Mouse (Mus musculus) kidney, adult 2 months (tissue): ENCODE data around the gene Fabp6. TPM values are rescaled to one million over a fixed set of nuclear protein-coding genes. Genes with fewer than 3 reads are reported as not detected.
A peak's percentile ranks its signal among the peaks of the same experiment; 100 is the strongest.

Experiments used
- DNase-seq: peaks from one replicate; pipeline ENCODE4 v3.0.0; 2021
- H3K27ac ChIP-seq: fragments of 200-500 bp; 2 replicates; pipeline ENCODE4 v1.5.1; 2012; ENCODE audit warnings: low read depth, low read length, control low read depth, inconsistent platforms; ENCODE audit not compliant: insufficient read depth
- H3K27me3 ChIP-seq: fragments of 200-500 bp; replicated peaks from 2 replicates; pipeline ENCODE4 v1.6.1; 2012; ENCODE audit warnings: mild to moderate bottlenecking, moderate library complexity, low read length, inconsistent platforms; ENCODE audit not compliant: control insufficient read depth, insufficient read depth
- H3K36me3 ChIP-seq: fragments of 200-500 bp; 2 replicates; pipeline ENCODE4 v1.6.1; 2012; ENCODE audit warnings: mild to moderate bottlenecking, moderate library complexity, low read length, inconsistent platforms; ENCODE audit not compliant: control insufficient read depth, insufficient read depth
- H3K4me1 ChIP-seq: fragments of 200-500 bp; 2 replicates; pipeline ENCODE4 v1.6.1; 2011; ENCODE audit warnings: low read length; ENCODE audit not compliant: control insufficient read depth, insufficient read depth
- H3K4me3 ChIP-seq: fragments of 200-500 bp; 2 replicates; pipeline ENCODE4 v1.5.1; 2011; ENCODE audit warnings: mild to moderate bottlenecking, low read depth, low read length, control low read depth; ENCODE audit not compliant: insufficient read depth
- CTCF ChIP-seq: fragments of 200-500 bp; conservative IDR thresholded peaks from 2 replicates; pipeline ENCODE4 v1.5.1; 2011; ENCODE audit warnings: low read depth, mild to moderate bottlenecking, control low read depth, low read length, moderate library complexity, mixed read lengths; ENCODE audit not compliant: insufficient read depth, insufficient read length
- POLR2A ChIP-seq: fragments of 200-500 bp; IDR thresholded peaks from one replicate; pipeline ENCODE4 v1.6.1; 2011; ENCODE audit warnings: low read depth, low read length, control low read depth
- WGBS: fragments of 180-500 bp; shearing (Covaris S2); methylation state at CpG from one replicate; pipeline ENCODE4 v1.1.7; 2018; 5-methylcytosine and 5-hydroxymethylcytosine counted together
- polyA plus RNA-seq: library from polyadenylated mRNA; depleted of rRNA; stranded (reverse); fragments of >200 nt; gene quantifications from 2 replicates; pipeline ENCODE4 v1.2.3, GENCODE M21; 2012

Gene Fabp6
- polyA plus RNA-seq, 1 experiment, result not detected

DNA sequence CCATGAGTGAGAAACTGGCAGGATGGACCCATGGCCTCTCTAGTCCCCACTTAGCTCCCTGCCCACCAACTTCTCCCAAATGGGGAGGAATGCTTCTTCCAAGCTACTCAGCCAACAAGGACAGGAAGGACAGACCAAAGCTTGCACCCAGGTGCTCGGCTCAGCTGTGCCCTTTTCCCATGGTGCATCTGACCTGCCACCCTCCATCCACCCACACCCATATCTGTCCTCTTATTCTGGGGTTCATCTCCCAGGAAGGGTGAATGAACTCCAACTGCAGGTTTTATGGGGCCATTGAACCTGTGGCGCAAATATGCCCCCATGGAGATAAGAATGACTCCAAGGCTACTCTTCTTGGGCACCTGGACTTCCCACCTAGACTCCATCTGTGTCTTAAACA is 2.9 kb upstream of the Fabp6 start:
- Histone ChIP-seq H3K36me3 (no peaks in the 10 kb centered on the region), H3K27me3 (no peaks in the 10 kb centered on the region), H3K27ac (no peak overlapping the region), H3K4me1 (no peaks in the 10 kb centered on the region), H3K4me3 (no peak overlapping the region)
- no peak for DNase-seq
- WGBS, result 90% methylated on average over 2 of the region's 2 CpGs
- TF ChIP-seq CTCF, result no peak
- no peak for TF ChIP-seq POLR2A

DNA sequence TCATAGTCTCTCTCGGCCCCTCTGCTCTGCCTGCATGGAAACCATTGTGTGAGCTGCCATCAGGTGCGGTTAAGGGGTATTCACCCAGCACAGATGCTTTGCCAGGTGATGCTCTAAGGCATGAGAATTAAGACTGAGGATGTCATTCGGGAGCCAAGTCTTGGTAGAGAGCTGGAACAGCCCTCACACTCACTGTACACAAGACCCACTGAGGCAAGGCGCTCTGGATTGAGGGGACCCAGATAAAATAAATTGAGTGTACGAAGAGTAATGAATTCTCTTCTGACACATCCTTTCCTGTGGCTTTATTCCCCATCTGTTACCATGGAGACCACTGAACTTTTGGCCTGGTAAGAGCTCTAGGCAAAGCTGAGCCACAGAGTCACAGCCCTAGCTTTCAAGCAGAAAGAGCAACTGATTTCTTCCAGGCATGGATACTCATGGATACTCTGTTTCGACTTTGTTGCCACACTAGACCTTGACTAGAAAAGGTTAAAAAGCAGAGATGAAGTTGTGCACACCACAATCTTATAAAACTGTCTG is 11.7 kb downstream of the Fabp6 start:
- Histone ChIP-seq H3K27me3 (no peaks in the 10 kb centered on the region), H3K36me3 (no peaks in the 10 kb centered on the region), H3K27ac (no peak overlapping the region), H3K4me1 (no peaks in the 10 kb centered on the region), H3K4me3 (no peak overlapping the region)
- 76% methylated on average over 6 of the region's 6 CpGs for WGBS
- no peak for TF ChIP-seq POLR2A
- TF ChIP-seq CTCF, result no peak
- DNase-seq, result no peak

DNA sequence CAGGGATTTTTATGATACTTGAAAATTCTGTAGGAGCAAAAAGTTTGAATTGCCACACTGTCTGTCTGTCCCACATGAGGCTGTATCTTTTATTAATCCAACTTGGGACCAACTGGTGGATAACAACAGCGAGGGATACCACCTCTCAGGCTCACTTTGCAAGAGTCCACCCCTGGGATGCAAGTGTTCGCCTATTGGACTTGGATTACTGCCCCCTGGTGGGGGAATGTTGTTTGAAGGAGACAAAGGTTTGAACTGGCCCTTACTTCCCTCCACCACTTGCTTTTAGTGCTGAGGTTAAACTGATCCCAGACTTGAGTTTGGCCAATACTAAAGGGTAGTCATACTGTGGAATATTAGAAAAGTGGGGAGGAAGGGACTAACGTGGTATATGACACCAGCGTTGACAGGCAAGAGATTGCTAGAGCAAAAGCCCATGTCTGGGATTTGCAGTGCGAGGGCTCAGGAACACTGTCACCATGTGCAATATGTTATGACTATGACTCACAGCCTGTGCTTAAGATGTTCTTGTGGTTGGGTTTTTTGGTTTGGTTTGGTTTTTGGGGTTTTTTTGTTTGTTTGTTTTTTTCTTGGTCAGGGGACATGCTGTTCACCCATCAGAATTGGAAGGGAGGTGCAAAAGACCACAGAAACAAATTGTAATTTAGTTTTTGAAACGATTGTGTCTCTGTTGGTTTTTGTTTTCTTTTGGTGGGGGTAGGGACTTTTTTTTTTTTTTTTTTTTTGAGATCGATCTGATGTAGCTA is 14.8 kb downstream of the Fabp6 start, which contains the start of gene 4933415A04Rik:
TSS of gene 4933415A04Rik (plus strand) at position 717 of the 767 bp plus-strand sequence.
- Histone ChIP-seq H3K27ac (no peak within 1 kb of the TSS), H3K36me3 (no peaks in the 10 kb centered on the region), H3K27me3 (no peaks in the 10 kb centered on the region), H3K4me1 (no peaks in the 10 kb centered on the region), H3K4me3 (no peak within 1 kb of the TSS)
- WGBS, result 66% methylated on average over 7 of the region's 7 CpGs
- no peak for TF ChIP-seq POLR2A
- TF ChIP-seq CTCF, result peak; percentile 64
- peak; percentile 81 for DNase-seq

DNA sequence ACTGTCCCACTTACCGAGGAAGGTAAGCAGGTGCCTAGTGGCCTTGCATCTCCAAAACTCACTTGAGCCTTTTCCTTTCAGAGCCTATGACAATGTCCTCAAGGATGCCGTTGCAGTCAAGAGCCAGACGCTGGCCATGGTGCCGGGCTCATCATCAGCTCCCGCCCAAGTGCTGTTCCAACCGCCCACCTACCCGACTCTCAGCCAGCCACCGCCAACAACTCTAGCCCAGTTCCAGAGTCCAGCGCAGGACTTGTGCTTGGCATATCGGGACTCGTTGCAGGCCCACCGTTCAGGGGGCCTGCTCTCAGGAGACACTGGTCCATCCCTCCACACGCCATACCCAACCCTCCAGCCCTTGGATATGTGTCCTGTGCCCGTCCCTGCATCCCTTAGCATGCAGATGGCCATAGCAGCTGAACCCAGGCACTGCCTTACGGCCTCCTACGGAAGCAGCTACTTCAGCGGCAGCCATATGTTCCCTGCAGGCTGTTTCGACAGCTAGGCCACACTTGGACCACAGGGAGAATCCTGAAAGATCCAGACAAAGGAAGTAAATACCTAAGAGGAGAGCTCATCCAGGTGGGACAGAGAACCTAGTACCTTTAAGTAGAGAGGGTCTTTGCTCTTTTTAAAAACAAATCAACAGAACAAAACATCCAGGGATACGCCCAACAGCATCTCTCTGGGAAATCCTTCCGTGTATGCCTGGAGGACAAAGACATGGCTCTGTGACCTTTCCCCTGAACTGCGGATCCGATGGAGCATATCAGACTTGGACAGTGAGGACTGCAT is 15.9 kb downstream of the Fabp6 start:
- Histone ChIP-seq H3K27me3 (no peaks in the 10 kb centered on the region), H3K27ac (no peak overlapping the region), H3K4me1 (no peaks in the 10 kb centered on the region), H3K36me3 (no peaks in the 10 kb centered on the region), H3K4me3 (no peak overlapping the region)
- no peak for DNase-seq
- 87% methylated on average over 22 of the region's 22 CpGs for WGBS
- TF ChIP-seq CTCF, result no peak
- no peak for TF ChIP-seq POLR2A

DNA sequence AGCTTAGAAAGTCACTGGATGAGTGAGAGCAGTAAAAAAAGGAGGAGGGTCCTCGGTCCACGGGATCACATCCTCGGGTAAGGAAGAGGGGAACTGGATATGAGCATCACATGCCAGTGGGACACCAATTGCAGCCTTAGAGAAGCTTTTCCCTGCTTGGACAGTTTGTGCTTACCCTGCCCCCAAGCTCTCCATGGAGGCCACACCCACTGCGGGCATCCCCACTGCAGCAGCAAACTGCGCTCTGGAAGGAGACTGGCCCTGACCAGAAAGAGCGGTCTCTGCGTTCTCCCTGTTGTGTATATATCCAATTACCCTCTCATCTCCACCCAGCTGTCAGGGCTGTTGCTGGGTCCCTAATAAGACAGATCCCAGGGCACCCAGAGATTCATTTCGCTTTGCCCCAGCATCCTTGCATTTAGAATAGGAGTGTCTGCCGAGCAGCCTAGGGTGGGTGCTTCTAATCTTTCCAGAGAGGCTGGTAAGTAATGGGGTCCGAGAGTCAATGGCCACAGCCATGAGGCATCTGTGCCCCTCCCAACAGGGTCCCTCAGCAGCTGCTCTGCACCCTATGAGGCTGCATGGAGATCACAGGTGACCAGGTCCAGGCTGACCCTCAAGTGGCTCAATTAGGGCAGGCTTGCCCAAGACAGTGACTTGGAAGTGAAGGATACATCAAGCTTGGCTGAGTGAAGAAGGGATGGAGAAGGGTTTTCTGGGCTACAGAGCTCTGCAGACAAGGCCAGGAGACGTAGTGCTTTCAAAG is 23.4 kb downstream of the Fabp6 start:
- WGBS, result 70% methylated on average over 11 of the region's 11 CpGs
- Histone ChIP-seq H3K27ac (no peak overlapping the region), H3K27me3 (no peaks in the 10 kb centered on the region), H3K36me3 (no peaks in the 10 kb centered on the region), H3K4me1 (no peaks in the 10 kb centered on the region), H3K4me3 (no peak overlapping the region)
- TF ChIP-seq POLR2A (no peak), CTCF (no peak)
- DNase-seq, result no peak

DNA sequence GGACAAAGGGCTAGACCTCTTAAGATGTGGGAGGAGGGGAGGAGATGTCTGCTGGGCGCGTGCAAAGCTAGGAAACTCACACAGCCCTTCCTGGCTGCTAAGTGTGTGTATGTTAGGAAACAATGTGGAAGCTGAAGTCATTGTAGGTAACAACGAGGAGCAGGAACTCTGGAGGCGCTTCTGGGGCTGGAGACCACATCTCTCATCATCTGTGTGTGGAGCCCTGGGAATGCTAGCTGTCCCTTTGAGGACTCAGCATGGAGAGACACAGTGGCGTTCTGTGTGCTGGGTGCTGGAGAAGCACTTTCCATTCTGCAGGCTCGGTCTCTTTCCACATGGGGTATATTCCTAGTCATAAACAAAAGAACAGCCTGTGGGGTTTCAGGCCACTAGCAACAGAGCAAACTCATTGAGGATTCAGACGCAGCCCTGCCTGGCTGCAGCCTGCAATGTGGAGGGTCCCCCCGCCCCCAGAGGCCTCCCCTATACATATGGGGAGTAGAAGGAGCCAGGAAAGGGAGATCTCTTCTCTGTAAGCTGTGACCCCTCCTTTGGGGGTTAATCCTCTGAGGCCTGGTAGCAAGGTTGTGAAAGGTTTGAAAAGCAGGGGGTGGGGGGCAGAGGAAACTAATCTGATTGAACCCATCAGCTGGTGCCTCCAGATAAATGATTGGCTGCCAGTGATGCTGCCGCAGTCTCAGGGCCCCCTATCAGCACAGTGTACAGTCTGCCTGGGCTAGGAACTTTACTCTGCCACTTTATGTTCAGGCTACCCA is 25.8 kb downstream of the Fabp6 start:
- Histone ChIP-seq H3K4me1 (no peaks in the 10 kb centered on the region), H3K27ac (no peak overlapping the region), H3K4me3 (no peak overlapping the region), H3K36me3 (no peaks in the 10 kb centered on the region), H3K27me3 (no peaks in the 10 kb centered on the region)
- DNase-seq, result no peak
- TF ChIP-seq CTCF, result no peak
- TF ChIP-seq POLR2A, result no peak
- 54% methylated on average over 9 of the region's 9 CpGs for WGBS
